Mouse (Mus musculus): ENCODE results near the gene 4931440F15Rik.

DNA sequence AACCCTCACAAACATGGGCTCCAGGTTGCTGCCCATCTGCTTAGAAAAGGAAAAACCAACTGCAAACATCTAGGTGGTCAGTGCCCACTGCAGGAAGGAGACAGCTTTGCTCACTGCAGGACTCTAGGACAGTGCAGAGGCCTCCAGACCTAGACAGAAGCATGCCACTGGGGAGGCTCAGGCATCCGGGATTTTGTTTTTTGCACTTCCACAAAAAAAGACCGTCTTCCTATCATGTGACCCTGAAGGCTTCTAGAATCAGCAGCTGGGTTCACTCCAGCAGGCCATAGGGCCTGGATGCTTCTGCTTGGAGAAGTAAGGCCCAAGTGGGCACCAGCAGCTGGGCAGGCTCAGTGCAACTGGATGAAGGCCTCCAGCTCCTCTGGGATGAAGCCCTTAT is 2.3 kb downstream of the 4931440F15Rik start:
- no peak for TF ChIP-seq CTCF (IDR thresholded peaks at IDR 0.05; ENCODE audit: extremely low read depth, insufficient read depth, low read length)
- TF ChIP-seq POLR2A (IDR thresholded peaks at IDR 0.05; ENCODE audit: extremely low read depth, insufficient read depth, low read length): no peak
